Mouse (Mus musculus): Measurements from ENCODE around the gene Tmem147.
A peak's percentile ranks its signal among the peaks of the same experiment; 100 is the strongest.
"Not testable (repeated sequence)": the region's sequence is repeated elsewhere in the genome, so short reads cannot be mapped to it uniquely, and the experiment has no call there.

The Tmem147 gene

DNA sequence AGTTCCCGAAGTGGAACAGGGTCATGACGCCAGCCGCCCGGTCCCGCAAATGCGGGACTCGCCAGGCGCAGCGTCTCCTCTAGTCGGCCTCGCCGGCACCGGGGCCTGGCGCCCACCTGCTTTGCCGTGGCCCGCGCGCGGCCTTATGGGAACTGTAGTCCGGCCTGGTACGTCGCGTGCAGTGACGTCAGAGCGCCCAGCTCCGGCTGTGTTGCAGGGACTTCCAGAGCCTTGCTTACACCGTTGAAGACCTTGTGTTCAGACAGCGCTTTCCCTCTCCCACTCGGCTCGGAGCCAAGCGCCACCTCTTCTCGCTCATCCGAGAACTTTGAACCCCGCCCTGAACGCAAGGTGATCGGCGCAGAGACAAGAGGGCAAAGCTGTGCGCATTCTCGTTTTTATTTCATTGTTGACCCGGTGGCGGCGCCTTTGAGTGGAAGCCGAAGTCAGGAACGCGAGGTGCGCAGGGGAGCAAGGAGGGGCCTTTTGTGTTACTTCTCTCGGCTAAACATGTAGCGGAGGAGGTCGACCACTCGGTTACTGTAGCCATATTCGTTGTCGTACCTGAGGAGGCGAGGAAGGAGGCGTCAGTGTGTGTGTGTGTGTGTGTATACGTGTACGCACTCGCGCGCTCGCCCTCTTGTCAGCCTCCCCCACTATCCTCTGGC, at the start of gene Tmem147:
Tmem147 (minus strand) TSS at position 145 of the 668 bp plus-strand sequence.
- peak; percentile 94 for DNase-seq (ENCODE audit: extremely low read depth, low read depth, low spot score)

- no peak for DNase-seq (ENCODE audit: extremely low read depth, low read depth, low spot score)
Measured at GRCm38 (mm10) chr7:30777911-30778310, 48.6 kb upstream of the Tmem147 start.

- DNase-seq (ENCODE audit: extremely low read depth, low read depth, low spot score): no peak
Measured at GRCm38 (mm10) chr7:30777081-30777579, 47.8 kb upstream of the Tmem147 start.

GRCm38 (mm10) chr7:30776104-30776503, 46.8 kb upstream of the Tmem147 start:
- no peak for DNase-seq (ENCODE audit: extremely low read depth, low read depth, low spot score)

GRCm38 (mm10) chr7:30769236-30769635, 39.9 kb upstream of the Tmem147 start:
- no peak for DNase-seq (ENCODE audit: extremely low read depth, low read depth, low spot score)

- DNase-seq (ENCODE audit: extremely low read depth, low read depth, low spot score): no peak
Measured at GRCm38 (mm10) chr7:30766408-30766807, 37.1 kb upstream of the Tmem147 start.

DNA sequence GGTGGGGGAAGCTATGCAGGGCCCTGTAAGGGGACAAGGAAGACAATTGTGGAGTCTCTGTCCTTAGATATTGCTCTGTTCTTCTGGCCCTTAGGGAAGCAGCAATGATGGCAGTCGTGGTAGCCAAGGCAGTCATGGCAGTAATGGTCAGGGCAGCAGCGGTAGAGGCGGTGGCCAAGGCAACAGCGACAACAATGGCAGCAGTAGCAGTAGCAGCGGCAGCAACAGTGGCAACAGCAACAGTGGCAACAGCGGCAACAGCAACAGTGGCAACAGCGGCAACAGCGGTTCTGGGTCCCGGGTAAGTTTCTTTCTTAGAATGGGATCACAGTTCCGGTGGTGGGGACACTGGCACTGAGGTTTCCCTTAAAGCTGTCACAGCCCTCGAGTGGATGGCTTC, 35.8 kb upstream of the Tmem147 start:
- DNase-seq (ENCODE audit: extremely low read depth, low read depth, low spot score): no peak

DNA sequence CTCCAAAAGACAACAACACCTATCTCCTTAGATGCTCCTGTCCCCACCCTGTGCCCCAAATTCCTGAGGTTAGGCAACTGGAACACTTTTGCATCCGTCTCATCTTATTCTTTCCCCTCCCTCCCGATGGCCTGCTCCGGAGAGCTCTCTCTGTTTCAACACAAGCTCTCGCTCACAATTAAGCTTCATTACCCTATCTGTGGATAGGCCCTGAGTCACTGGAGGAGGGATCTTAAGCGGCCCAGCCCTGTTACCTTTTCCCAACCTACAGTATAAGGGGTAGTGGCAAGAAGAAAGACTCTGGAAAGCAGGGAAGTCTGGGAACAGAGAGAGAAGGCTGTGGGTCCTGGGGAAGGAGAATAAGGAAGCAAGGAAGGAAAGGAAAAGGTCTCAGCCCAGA, 34.1 kb upstream of the Tmem147 start, which contains the start of gene Dmkn:
Dmkn (plus strand) TSS at position 301 of the 400 bp plus-strand sequence.
- DNase-seq (ENCODE audit: extremely low read depth, low read depth, low spot score): no peak

GRCm38 (mm10) chr7:30761769-30762352, 32.5 kb upstream of the Tmem147 start:
- DNase-seq (ENCODE audit: extremely low read depth, low read depth, low spot score): no peak

DNA sequence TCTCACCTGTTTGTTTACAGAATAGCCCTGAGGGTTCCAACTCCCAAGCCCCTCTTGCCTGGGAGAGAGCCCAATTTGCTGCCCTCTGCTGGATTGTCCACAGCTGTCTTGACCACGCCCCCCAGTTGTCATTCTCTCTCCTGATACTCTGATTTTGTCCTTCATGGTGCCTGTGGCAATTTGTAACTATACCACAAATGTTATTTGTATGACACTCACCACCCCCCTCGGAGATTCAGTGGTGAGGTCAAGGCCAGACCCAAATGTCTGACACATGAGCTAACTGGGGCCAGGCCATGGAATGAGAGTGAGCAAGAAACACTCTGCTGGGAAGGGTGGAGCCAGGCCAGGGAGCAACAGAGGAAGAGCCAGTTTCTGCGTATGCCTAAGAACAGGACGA, 29.5 kb upstream of the Tmem147 start:
- no peak for DNase-seq (ENCODE audit: extremely low read depth, low read depth, low spot score)

DNA sequence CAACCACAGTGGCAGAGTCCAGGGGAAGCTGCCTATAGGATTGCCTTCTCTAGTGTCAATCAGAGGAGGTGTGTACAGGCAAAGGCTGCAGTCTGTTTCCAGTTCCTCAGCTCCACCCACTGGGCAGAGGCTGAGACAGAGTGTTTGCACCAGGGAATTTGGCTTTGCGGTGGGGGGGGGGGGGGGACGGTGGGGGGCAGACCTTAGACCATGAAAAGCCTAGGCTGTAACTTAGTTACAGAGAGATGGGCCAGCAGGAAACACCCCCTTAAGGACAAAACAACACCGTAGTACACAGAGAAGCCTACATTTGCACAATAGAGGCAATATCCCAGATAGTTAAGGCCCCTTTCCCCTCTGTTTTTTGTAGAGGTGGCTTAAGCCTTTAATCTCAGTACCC, 27.7 kb upstream of the Tmem147 start:
- DNase-seq (ENCODE audit: extremely low read depth, low read depth, low spot score): no peak

GRCm38 (mm10) chr7:30751086-30751669, 21.8 kb upstream of the Tmem147 start, which contains the start of gene Sbsn:
Gene Sbsn (plus strand): TSS chr7:30751471.
- DNase-seq (ENCODE audit: extremely low read depth, low read depth, low spot score): no peak

GRCm38 (mm10) chr7:30749824-30750606, 20.7 kb upstream of the Tmem147 start:
- no peak for DNase-seq (ENCODE audit: extremely low read depth, low read depth, low spot score)

GRCm38 (mm10) chr7:30747525-30748204, 18.3 kb upstream of the Tmem147 start:
- no peak for DNase-seq (ENCODE audit: extremely low read depth, low read depth, low spot score)

- no peak for DNase-seq (ENCODE audit: extremely low read depth, low read depth, low spot score)
Measured at GRCm38 (mm10) chr7:30744022-30744598, 14.8 kb upstream of the Tmem147 start.

- DNase-seq (ENCODE audit: extremely low read depth, low read depth, low spot score): not testable (repeated sequence)
Measured at GRCm38 (mm10) chr7:30743617-30744016, 14.3 kb upstream of the Tmem147 start, which contains the start of gene Gapdhs. Gene Gapdhs (minus strand): TSS chr7:30743681.

DNA sequence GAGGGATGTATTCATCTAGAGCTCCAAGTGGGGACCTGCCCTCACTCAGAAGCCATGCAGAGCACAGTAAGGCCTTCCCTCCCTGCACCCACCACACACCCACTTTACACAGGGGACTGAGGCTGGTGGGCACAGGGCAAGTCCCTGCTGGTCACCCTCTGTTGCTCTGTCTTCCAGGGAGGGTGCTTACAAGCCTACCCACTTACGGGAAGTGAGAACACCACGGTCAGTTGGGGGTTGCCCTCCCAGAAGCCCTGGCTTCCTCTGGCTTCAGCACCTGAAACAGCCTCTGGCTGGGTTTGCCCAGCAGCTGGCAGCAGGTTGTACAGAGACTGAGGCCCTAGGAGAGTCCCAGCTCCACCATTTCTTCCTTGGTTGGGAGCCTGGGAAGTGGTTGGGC, 13.2 kb upstream of the Tmem147 start:
- DNase-seq (ENCODE audit: extremely low read depth, low read depth, low spot score): not testable (repeated sequence)

DNA sequence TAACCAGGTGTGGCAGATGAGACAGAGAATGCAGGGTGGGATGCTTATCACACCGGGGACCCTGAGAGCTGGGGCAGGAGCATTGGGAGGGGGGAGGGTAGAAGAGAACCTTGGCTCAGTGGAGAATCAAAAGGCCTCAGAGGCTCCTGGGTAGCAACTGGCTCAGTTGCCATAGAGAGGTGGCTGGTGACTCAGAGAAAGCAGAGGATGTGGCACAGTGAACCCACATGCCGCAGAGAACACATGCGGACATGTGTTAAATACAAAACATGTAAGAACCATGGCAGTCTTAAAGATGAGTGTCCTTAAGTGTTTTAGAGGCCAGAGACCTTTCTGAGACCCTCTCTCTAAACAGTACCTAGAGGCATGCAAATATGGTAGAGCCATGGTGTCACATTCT, 6.9 kb upstream of the Tmem147 start:
- no peak for DNase-seq (ENCODE audit: extremely low read depth, low read depth, low spot score)

- not testable (repeated sequence) for DNase-seq (ENCODE audit: extremely low read depth, low read depth, low spot score)
Measured at GRCm38 (mm10) chr7:30730064-30730722, 853 bp upstream of the Tmem147 start.
